14 mouse cellular contexts compared by ENCODE assay signal in the genomic region with DNA sequence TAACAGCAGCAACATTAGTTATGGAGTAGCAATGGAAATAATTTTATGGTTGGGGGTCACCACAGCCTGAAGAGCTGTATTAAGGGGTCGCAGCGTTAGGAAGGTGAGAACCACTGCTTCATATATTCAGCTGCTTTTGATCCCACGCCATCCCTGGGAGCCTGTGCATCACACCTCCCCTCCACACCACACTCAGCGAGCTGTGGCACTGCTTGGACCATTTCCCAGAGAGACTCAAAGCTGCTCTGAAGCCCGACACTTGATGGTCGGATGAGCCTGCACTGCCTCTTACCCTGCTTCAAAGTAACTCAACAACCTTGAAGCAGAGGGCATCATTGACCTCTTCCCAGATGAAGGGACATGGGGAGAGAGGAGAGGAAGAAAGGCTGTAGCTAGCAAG.
"Had no signal": no experiment of that assay in that cellular context is flagged by ENCODE, and none has a peak within 500 bp of the region (broad histone marks: within the 10 kb centered on the region; RNA-seq: fewer than 3 reads in every experiment).

No protein-coding gene starts in this region.

- DNase-seq: gastrocnemius, adult 2 months; gastrocnemius, postnatal 10 days; gastrocnemius, postnatal 25 days; heart, adult 18-20 months; heart, postnatal 10 days; heart, postnatal 4 days; kidney, adult 11 months; kidney, adult 2 months; kidney, adult 9 months; kidney, postnatal 14 days; kidney, postnatal 36 days; layer of hippocampus, adult 9-11 months; layer of hippocampus, postnatal 36 days; left cerebral cortex, postnatal 4 days had no signal
